Mouse (Mus musculus) MEL (cell line): ENCODE results near the gene Vps26c. TPM values are rescaled to one million over a fixed set of nuclear protein-coding genes. Genes with fewer than 3 reads are reported as not detected.

Source experiments
- DNase-seq: peaks from one replicate; pipeline ENCODE4 v3.0.0; 2011; ENCODE audit warnings: low read depth, low spot score
- H3K27ac ChIP-seq: 2 replicates; pipeline ENCODE4 v1.5.1; 2012; ENCODE audit warnings: low read depth, mild to moderate bottlenecking, control low read depth, low read length, moderate library complexity; ENCODE audit not compliant: control insufficient read depth
- H3K27me3 ChIP-seq, 2 experiments: fragments of 150-350 bp in 1 of 2; sonication (generic) in 1 of 2; 2 replicates each; pipeline ENCODE4 v1.6.1; 2012; ENCODE audit warnings: low read length in 2 of 2, mild to moderate bottlenecking in 2 of 2, improper control_type of control experiment in 1 of 2, moderate library complexity in 1 of 2; ENCODE audit not compliant: insufficient read depth in 2 of 2, control insufficient read depth in 1 of 2
- H3K36me3 ChIP-seq, 2 experiments: 2 replicates each; pipeline ENCODE4 v1.6.1; 2012 to 2014; ENCODE audit warnings: low read length in 2 of 2, improper control_type of control experiment in 1 of 2, inconsistent platforms in 1 of 2, mild to moderate bottlenecking in 1 of 2; ENCODE audit not compliant: insufficient read depth in 2 of 2, control insufficient read depth in 1 of 2
- H3K4me1 ChIP-seq, 2 experiments: fragments of 150-350 bp in 1 of 2; sonication (generic) in 1 of 2; 2 replicates each; pipeline ENCODE4 v1.6.1; 2012; ENCODE audit warnings: low read length in 2 of 2, improper control_type of control experiment in 1 of 2, mild to moderate bottlenecking in 1 of 2; ENCODE audit not compliant: insufficient read depth in 2 of 2, control insufficient read depth in 1 of 2
- H3K4me3 ChIP-seq, 2 experiments: fragments of 150-350 bp in 1 of 2; sonication (generic) in 1 of 2; 2 replicates each; pipeline ENCODE4 v1.5.1; 2012; ENCODE audit warnings: low read depth in 2 of 2, low read length in 2 of 2, mild to moderate bottlenecking in 2 of 2, moderate library complexity in 2 of 2, control low read depth in 1 of 2, improper control_type of control experiment in 1 of 2; ENCODE audit not compliant: control insufficient read depth in 1 of 2, insufficient read depth in 1 of 2
- H3K79me2 ChIP-seq: 2 replicates; pipeline ENCODE4 v1.6.1; 2012; ENCODE audit warnings: mild to moderate bottlenecking, low read length, moderate library complexity; ENCODE audit not compliant: control insufficient read depth, poor library complexity, insufficient read depth
- H3K9ac ChIP-seq: 2 replicates; pipeline ENCODE4 v1.6.1; 2012; ENCODE audit warnings: low read depth, mild to moderate bottlenecking, control low read depth, low read length, moderate library complexity; ENCODE audit not compliant: control insufficient read depth, poor library complexity, severe bottlenecking
- H3K9me3 ChIP-seq: fragments of 150-350 bp; sonication (generic); replicated peaks from 2 replicates; pipeline ENCODE4 v1.6.1; 2012; ENCODE audit warnings: mild to moderate bottlenecking, low read length, improper control_type of control experiment, moderate library complexity; ENCODE audit not compliant: insufficient read depth
- CTCF ChIP-seq, 3 experiments: IDR thresholded peaks in 2 of 3; conservative IDR thresholded peaks in 1 of 3; 2 replicates each; pipeline ENCODE4 v1.5.1; 2011 to 2012; ENCODE audit warnings: low read length in 3 of 3, low read depth in 2 of 3, mild to moderate bottlenecking in 2 of 3, improper control_type of control experiment in 1 of 3, inconsistent platforms in 1 of 3, mixed read lengths in 1 of 3, moderate library complexity in 1 of 3; ENCODE audit not compliant: control insufficient read depth in 1 of 3, insufficient read depth in 1 of 3, poor library complexity in 1 of 3, severe bottlenecking in 1 of 3
- MAZ ChIP-seq: IDR thresholded peaks from 2 replicates; pipeline ENCODE4 v1.6.1; 2012; ENCODE audit warnings: low read depth, mild to moderate bottlenecking, inconsistent platforms, low read length, improper control_type of control experiment
- RAD21 ChIP-seq: IDR thresholded peaks from 2 replicates; pipeline ENCODE4 v1.6.1; 2011; ENCODE audit warnings: mild to moderate bottlenecking, low read depth, low read length, improper control_type of control experiment
- SMC3 ChIP-seq: IDR thresholded peaks from 2 replicates; pipeline ENCODE4 v1.6.1; 2011; ENCODE audit warnings: low read depth, low read length, improper control_type of control experiment
- polyA plus RNA-seq, 2 experiments: library from polyadenylated mRNA; stranded (reverse) in 1 of 2; unstranded in 1 of 2; fragments of >175 nt in 1 of 2; fragments of >200 nt in 1 of 2; gene quantifications; 2 replicates each; pipeline versions ENCODE4 v1.2.1 to v1.2.4; 2012; ENCODE audit warnings: low replicate concordance in 2 of 2, low read depth in 1 of 2; ENCODE audit not compliant: insufficient read length in 2 of 2, insufficient read depth in 1 of 2, missing spikeins in 1 of 2
- total RNA-seq: library from RNA; depleted of rRNA; stranded (reverse); fragments of 300-350 nt; gene quantifications from 2 replicates; pipeline ENCODE4 v1.2.3, GENCODE M21; 2012; rRNA removed

Vps26c gene
- total and polyA plus RNA-seq, 3 experiments, result 20.9 to 23.7 TPM; not detected in 1

DNA sequence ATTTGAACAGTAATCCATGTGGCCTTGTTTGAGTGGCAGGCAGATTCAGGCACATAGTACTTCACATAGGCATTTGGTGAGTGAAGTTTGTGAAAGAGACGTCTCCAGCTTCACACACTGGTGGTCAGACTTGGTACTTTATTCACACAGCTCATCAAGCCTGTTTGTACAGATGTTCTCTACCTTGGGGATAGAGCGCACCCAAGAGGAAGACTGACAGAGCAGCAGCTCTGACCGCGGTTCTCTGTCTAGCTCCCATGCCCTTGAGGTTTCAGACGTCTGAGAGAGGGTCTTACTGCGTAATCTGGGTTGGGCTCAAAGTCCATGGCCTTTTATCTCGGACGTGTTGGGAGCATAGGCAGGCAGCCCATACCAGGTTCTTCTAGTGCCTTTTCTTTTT lies 77.5 kb downstream of the Vps26c start:
- no peaks in the 10 kb centered on the region for H3K27me3 ChIP-seq
- H3K27ac ChIP-seq, result no peak overlapping the region
- H3K36me3 ChIP-seq, result peaks cover 0 to 33% of the 10 kb centered on the region in 2 experiments; a peak in 2 of 4 replicates
- H3K79me2 ChIP-seq, result no peaks in the 10 kb centered on the region
- no peaks in the 10 kb centered on the region for H3K9me3 ChIP-seq
- H3K9ac ChIP-seq, result no peak overlapping the region
- DNase-seq, result peak; percentile 23
- TF ChIP-seq SMC3 (peak; percentile 15; the same call in 1 of the 2 replicates), RAD21 (peak; percentile 39), CTCF (IDR thresholded peaks at IDR 0.05 in 2 of 3, conservative IDR thresholded peaks at IDR 0.05 in 1 of 3; ENCODE audit: control insufficient read depth in 1 of 3, insufficient read depth in 1 of 3, low read depth in 2 of 3, low read length in 3 of 3, poor library complexity in 1 of 3, severe bottlenecking in 1 of 3) (peak in 2 of 3 experiments; percentile 27 to 35; a peak in 3 of 6 replicates), MAZ (no peak)
- TF ChIP-seq, all 39 proteins: peak for 3
- no peak overlapping the region for H3K4me3 ChIP-seq
- no peaks in the 10 kb centered on the region for H3K4me1 ChIP-seq

Other genes with a start within 250 kb of the Vps26c start
- 2.8 and 3.3 TPM in 2 replicates for gene Hlcs, start 213.3 kb downstream of the Vps26c start, total RNA-seq
- gene Hlcs, start 213.3 kb downstream of the Vps26c start, polyA plus RNA-seq, result 1 to 10 TPM in 1 of 2 experiments, not detected in 1; 6.4 TPM
- gene Ripply3, start 198.4 kb downstream of the Vps26c start, total RNA-seq, result 0.10 and 0.35 TPM in 2 replicates
- gene Ripply3, start 198.4 kb downstream of the Vps26c start, polyA plus RNA-seq, result under 1 TPM in 1 of 2 experiments, not detected in 1; 0.18 TPM
- 47.5 and 56.9 TPM in 2 replicates for gene Ttc3, start 156.2 kb downstream of the Vps26c start, total RNA-seq
- 100 to 1,000 TPM in 1 of 2 experiments, 10 to 100 TPM in 1; 46.4 to 352 TPM for gene Ttc3, start 156.2 kb downstream of the Vps26c start, polyA plus RNA-seq
- gene Pigp, start 155.0 kb downstream of the Vps26c start, total RNA-seq, result 27.1 and 33.9 TPM in 2 replicates
- 10 to 100 TPM in 1 of 2 experiments, not detected in 1; 47.3 TPM for gene Pigp, start 155.0 kb downstream of the Vps26c start, polyA plus RNA-seq
- gene Dyrk1a, start 43.2 kb upstream of the Vps26c start, total RNA-seq, result 22.6 and 27.5 TPM in 2 replicates
- 100 to 1,000 TPM in 1 of 2 experiments, 10 to 100 TPM in 1; 34.7 to 126 TPM for gene Dyrk1a, start 43.2 kb upstream of the Vps26c start, polyA plus RNA-seq